Mouse (Mus musculus) fibroblast of lung, adult 2 months (primary cell): Measurements from ENCODE around the gene Herpud1.
A peak's percentile ranks its signal among the peaks of the same experiment; 100 is the strongest.
"Not testable (repeated sequence)": the region's sequence is repeated elsewhere in the genome, so short reads cannot be mapped to it uniquely, and the experiment has no call there.

Source experiments
- DNase-seq: peaks from one replicate; pipeline ENCODE4 v3.0.0-alpha.2; 2011; ENCODE audit warnings: low read depth

The Herpud1 gene

GRCm38 (mm10) chr8:94375551-94375991 is 10.7 kb upstream of the Herpud1 start:
- no peak for DNase-seq

DNA sequence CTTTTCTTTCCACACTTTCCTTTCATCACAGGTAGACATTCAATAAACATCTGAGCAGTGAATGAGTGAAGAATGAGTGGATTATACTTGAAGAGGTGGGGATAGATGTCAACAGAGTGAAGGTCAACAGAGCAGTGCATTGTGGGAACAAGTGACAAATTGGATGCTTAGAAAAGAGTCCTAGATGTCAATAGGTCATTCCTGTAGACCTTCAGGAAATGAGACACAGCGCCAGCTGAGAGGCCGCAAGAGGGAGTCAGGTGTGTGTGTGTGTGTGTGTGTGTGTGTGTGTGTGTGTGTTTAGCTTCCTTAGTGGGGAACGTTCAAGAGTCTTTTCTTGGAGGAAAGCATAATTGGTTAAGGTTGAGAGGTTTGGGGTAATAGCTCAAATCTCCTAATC is 10.1 kb upstream of the Herpud1 start:
- DNase-seq, result no peak

DNA sequence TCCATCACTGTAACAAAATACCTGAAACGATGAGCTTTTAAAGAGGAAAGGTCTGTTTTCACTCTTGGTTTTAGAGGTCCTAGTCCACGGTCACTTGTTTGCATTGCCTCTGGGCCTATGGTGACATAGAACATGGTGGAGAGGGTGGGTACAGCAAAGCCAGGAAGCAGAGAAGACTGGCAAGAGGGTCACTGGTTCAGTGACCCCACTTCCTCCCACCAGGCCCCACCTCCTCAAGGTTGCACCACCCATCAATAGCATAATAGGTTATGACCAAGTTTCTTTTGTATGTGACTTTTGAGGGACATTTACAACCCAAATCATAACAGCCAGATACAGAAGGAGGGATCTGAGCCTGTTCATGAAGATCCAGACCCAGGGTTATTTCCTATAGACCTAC is 9.7 kb upstream of the Herpud1 start:
- no peak for DNase-seq

GRCm38 (mm10) chr8:94377031-94377430 is 9.2 kb upstream of the Herpud1 start:
- DNase-seq, result no peak

- DNase-seq, result no peak
Measured at GRCm38 (mm10) chr8:94377714-94378205, 8.5 kb upstream of the Herpud1 start.

- DNase-seq, result no peak
Measured at GRCm38 (mm10) chr8:94378763-94379415, 7.3 kb upstream of the Herpud1 start.

- DNase-seq, result no peak
Measured at GRCm38 (mm10) chr8:94379686-94380085, 6.6 kb upstream of the Herpud1 start.

DNA sequence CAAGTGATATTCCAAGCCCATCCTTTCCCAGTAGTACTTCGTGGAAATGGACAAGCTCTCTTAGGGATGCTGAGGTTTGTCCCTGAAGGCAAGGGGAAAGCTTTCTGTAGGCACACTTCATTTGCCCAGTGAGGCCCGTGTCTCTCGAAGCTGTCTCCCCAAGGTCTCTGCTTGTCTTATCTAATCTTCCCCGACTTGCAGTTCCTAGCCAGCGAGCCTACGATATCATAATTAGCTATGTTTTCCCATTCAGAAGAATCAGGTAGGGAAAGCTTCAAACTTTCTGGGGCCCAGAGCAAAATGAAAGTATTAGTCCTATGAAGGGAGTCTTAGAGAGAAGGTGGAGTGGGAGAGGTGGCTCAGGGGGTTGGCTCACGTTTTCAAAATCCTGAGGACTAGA is 2.1 kb upstream of the Herpud1 start:
- DNase-seq, result no peak

- no peak for DNase-seq
Measured at GRCm38 (mm10) chr8:94385506-94386213, 578 bp upstream of the Herpud1 start.

DNA sequence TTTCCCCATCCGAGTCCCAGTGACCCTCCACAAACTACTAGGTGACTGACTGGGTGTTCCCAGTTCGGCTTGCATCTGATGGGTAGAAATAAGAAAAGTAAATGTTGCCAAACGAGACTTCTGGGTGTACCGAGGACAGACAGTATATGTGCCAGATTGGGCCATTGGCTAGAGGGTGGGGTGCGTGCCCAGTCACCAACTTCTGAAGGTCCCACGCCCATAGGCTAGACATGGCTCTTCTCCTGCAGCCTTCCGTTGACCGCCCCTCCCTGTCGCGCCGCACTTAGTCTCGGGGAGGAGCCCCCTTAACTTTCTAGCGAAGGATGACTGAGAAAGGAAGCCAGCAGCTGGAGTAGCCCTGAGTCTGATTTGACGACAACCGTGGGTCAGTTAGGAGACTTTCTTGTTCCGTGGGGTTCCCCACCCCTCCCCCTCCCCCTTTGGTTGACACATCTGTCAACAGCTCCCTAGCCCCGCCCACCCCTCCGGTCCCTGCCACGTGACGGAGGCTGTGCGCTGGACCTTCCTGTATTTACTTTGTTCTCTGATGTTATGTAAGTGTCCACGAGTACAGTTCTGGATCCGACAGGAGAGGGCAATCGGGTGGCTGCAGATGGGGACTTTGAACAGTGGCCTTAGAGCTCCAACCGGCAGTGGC is 918 bp downstream of the Herpud1 start:
- peak; percentile 68 for DNase-seq

GRCm38 (mm10) chr8:94387785-94388184 is 1.5 kb downstream of the Herpud1 start:
- DNase-seq, result no peak

- DNase-seq, result no peak
Measured at GRCm38 (mm10) chr8:94389531-94389930, 3.3 kb downstream of the Herpud1 start.

DNA sequence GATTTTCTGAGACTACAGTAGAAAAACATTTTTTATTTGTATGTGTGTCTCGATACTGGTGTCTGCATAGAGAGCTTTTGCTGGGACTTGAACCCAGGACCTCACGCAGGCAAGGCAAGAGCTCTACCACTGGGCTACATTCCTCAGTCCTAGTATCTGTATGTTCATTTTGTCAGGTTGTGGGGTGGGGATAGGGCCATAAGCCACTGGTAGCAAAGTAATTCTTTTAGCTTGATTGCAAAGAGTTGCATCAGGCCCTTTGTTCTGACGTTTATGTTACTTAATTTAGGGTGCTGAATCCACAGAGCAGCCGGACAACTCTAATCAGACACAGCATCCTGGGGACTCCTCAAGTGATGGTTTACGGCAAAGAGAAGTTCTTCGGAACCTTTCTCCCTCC is 4.2 kb downstream of the Herpud1 start:
- DNase-seq, result no peak

- no peak for DNase-seq
Measured at GRCm38 (mm10) chr8:94390910-94391309, 4.7 kb downstream of the Herpud1 start.

DNA sequence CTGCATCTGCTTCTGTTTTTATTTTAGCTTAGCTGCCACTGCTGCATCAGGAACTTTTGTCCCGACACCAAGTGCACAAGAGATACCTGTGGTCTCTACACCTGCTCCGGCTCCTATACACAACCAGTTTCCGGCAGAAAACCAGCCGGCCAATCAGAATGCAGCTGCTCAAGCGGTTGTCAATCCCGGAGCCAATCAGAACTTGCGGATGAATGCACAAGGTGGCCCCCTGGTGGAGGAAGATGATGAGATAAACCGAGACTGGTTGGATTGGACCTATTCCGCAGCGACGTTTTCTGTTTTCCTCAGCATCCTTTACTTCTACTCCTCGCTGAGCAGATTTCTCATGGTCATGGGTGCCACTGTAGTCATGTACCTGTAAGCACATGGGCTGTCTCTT is 5.9 kb downstream of the Herpud1 start:
- no peak for DNase-seq

- DNase-seq, result no peak
Measured at GRCm38 (mm10) chr8:94392648-94393047, 6.4 kb downstream of the Herpud1 start.

- no peak for DNase-seq
Measured at GRCm38 (mm10) chr8:94395851-94396540, 9.8 kb downstream of the Herpud1 start.

DNA sequence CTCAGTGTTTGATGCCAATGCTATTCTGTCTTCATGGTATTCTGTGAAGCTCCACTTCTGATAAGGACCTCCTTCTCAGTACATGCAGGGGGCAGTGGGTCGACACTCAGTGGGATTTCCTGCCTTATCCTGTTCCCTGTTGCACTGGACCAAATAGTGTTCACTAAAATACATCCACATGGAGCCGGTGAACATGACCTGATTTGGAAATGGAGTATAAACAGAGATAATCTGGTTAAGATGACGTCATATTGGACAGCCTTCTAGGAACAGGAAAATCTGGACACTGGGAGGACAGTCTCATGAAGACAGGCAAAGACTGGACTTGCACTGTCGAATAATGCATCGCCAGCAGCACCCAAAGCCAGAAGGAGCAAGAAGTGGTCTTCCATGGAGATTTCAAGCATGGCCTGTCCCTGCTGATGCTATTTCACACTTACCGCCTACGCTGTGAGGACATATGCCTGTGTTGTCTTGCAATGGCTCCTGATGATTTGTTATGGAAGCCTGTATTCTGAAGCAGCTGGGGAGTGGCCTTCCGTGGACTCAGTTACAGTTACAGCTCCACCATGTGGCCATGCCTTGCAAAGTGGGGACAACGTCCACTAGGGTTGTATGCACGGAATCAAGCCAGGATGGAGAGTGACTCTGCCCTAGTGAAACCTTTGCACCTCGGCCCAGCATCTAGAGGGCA is 10.9 kb downstream of the Herpud1 start:
- DNase-seq, result no peak

- DNase-seq, result no peak
Measured at GRCm38 (mm10) chr8:94398587-94398986, 12.3 kb downstream of the Herpud1 start.

DNA sequence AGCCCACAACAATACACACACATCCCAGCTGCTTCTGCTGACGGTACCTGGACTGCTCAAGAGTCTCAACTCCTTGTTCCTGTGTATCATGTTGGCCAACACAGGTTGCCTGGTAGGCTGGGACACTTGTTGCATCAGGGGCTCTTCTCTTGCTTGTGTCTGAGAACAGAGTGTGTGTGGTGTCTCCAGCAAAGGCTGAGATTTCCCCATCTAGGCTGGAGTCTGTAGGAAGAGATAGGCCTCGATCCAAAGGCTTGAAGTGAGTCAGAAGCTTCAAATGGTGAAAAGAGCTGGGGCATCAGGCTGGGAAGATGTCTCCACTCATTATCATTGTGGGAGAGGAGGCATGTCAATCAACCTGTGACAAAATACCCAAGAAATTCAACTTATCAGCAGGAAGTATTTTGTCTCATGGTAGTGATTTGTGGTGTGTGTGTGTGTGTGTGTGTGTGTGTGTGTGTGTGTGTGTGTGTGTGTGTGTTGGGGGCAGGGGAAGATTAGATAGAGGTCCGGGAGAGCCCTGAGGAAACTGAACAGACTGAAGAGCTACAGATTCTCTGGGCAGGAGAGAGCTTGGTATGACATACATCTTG is 13.2 kb downstream of the Herpud1 start:
- DNase-seq, result no peak

DNA sequence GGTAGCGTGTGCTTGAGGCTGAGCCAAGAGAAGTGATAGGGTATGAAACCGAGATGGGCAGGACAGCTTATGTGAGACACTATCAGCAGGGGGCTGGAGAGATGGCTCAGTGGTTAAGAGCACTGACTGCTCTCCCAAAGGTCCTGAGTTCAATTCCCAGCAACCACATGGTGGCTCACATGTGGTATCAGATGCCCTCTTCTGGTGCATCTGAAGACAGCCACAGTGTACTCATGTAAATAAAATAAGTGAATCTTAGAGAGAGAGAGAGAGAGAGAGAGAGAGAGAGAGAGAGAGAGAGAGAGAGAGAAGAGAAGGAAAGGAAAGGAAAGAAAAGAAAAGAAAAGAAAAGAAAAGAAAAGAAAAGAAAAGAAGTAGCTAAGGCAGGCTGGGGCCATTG is 13.7 kb downstream of the Herpud1 start:
- DNase-seq, result not testable (repeated sequence)
